Mouse (Mus musculus): ENCODE measurements around the gene Gosr2. TPM values are rescaled to one million over a fixed set of nuclear protein-coding genes. Genes with fewer than 3 reads are reported as not detected.

Gosr2 gene
- polyA plus RNA-seq (2016; fragmentation: Nextera tagmentation; extraction: Ambion mirVana), result 92.5 and 98.1 TPM in 2 replicates

GRCm38 (mm10) chr11:103697565-103698176 lies at the start of gene Gosr2:
Gosr2 (minus strand) TSS chr11:103697898.
- H3K9me3 ChIP-seq, result no peaks in the 10 kb centered on the region
- peak within 1 kb of the TSS; percentile 79 for H3K9ac ChIP-seq
- 0 out of 2 replicates have a peak, but pooled peaks cover 3% of the 10 kb centered on the region for H3K36me3 ChIP-seq
- WGBS, result 1% methylated on average over 57 of the region's 57 CpGs
- peak within 1 kb of the TSS; percentile 96 for H3K27ac ChIP-seq
- peak; percentile 92 for ATAC-seq (ENCODE audit: insufficient number of reproducible peaks, insufficient read depth, low FRiP score, low TSS enrichment)
- H3K4me3 ChIP-seq, result peak within 1 kb of the TSS; percentile 91
- no peaks in the 10 kb centered on the region for H3K4me1 ChIP-seq
- peak within 1 kb of the TSS; percentile 62 for H3K4me2 ChIP-seq (replicated peaks)
- H3K27me3 ChIP-seq, result no peaks in the 10 kb centered on the region

DNA sequence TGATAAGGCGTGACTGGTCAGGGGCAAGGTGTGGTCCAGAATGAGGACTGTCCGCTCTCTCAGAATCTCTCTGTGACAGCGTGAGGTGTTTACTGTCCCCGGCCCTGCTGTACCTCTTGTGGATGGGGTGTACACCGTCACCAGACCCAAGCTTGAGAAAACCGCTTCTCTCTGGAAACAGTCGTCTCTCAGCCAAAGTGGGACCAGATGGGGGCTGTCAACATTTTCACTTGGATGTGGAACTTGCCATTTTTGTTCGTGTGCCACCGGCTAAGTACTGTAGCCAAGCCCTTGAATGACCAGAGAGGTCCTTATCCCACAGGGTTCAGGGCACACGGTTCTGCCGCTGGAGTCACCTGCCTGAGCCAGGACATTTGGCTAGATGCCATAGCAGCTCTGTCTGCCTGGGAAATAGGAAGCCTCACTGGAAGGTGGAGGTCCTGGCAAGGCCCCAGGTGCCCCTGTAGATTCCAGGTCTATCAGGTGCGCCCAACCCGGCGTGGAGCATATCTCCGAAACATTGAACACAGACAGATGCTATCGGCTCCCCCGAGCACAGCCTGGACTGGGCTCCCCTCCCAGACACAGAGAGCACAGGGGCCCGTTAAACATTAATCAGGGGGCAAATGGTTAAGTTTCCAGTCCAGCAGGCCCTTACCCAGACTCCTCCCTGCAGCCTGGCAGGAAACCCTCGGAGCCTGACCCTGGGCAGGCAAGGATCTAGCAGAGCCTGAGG lies 37.5 kb upstream of the Gosr2 start:
- Histone ChIP-seq H3K4me3 (no peak overlapping the region), H3K9ac (no peak overlapping the region), H3K4me2 (replicated peaks) (no peak overlapping the region), H3K36me3 (no peaks in the 10 kb centered on the region), H3K4me1 (no peaks in the 10 kb centered on the region; the same call in 1 of the 2 replicates), H3K9me3 (no peaks in the 10 kb centered on the region), H3K27me3 (peaks cover 6% of the 10 kb centered on the region; the same call in 1 of the 2 replicates), H3K27ac (no peak overlapping the region)
- WGBS, result 70% methylated on average over 19 of the region's 19 CpGs
- no peak for ATAC-seq (ENCODE audit: insufficient number of reproducible peaks, insufficient read depth, low FRiP score, low TSS enrichment)

DNA sequence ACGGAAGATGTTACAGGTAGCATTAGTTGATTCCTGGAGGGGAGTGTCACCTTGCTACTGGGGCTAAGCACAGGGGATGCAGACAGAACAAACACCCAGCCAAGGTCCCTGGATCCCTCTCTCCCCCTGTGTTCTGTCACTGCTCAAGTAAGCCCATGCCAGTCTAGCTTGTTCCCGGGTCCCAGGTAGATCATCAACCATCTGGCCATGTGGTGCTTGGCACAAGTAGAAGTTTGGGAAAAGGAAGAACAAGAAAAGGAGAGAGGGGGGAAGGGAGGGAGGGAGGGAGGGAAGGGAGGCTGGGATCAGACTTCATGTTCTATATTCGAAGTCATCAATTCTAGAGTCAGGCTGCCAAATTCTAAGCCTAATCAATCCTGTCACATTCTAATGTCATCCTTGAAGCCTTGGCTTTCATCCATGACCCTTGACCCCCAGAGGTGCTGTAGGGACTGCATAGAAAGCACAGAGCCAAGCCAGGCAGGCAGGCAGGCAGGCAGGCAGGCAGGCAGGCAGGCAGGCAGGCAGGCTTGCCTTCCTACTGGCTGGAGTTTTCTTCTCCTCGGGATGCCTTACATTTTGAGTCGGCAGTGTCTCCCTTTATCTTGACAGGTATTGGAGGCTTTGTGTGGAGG lies 36.8 kb upstream of the Gosr2 start:
- H3K9me3 ChIP-seq, result no peaks in the 10 kb centered on the region
- H3K9ac ChIP-seq, result no peak overlapping the region

GRCm38 (mm10) chr11:103733961-103734360 lies 36.3 kb upstream of the Gosr2 start:
- no peak overlapping the region for H3K4me3 ChIP-seq
- WGBS, result 87% methylated on average over 2 of the region's 2 CpGs
- ATAC-seq (ENCODE audit: insufficient number of reproducible peaks, insufficient read depth, low FRiP score, low TSS enrichment), result no peak
- peaks cover 9% of the 10 kb centered on the region; the same call in 1 of the 2 replicates for H3K27me3 ChIP-seq
- no peaks in the 10 kb centered on the region for H3K36me3 ChIP-seq
- no peaks in the 10 kb centered on the region for H3K9me3 ChIP-seq
- H3K4me2 ChIP-seq (replicated peaks), result no peak overlapping the region
- no peak overlapping the region for H3K27ac ChIP-seq
- no peak overlapping the region for H3K9ac ChIP-seq
- no peaks in the 10 kb centered on the region; the same call in 1 of the 2 replicates for H3K4me1 ChIP-seq

More for the DNA sequence above, 36.8 kb upstream of the Gosr2 start:
- WGBS, result 66% methylated on average over 5 of the region's 5 CpGs
- Histone ChIP-seq H3K4me3 (no peak overlapping the region), H3K36me3 (no peaks in the 10 kb centered on the region), H3K27me3 (peaks cover 9% of the 10 kb centered on the region; the same call in 1 of the 2 replicates), H3K27ac (no peak overlapping the region), H3K4me2 (replicated peaks) (no peak overlapping the region), H3K4me1 (no peaks in the 10 kb centered on the region; the same call in 1 of the 2 replicates)
- ATAC-seq (ENCODE audit: insufficient number of reproducible peaks, insufficient read depth, low FRiP score, low TSS enrichment), result no peak

DNA sequence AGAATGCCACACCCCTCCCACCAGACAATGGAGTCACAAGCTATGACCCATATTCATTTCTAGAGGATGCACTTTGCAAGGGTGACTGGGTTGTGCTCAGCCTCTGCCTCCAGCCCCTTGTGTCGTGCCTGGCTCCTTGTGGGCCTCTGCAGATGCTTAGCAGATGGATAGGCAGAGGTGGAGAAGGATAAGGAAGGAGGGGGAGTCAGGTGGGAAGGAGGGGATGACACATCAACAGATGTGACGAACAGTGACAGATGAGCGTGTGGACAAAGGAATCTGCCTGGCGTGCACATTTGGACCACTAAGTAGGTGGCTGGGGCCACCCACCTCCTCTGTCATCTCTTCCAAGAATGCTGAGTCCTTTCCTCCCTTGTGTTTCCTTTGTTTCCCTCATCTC lies 35.4 kb upstream of the Gosr2 start:
- no peaks in the 10 kb centered on the region for H3K36me3 ChIP-seq
- H3K27ac ChIP-seq, result no peak overlapping the region
- 0 out of 2 replicates have a peak, but pooled peaks have one; percentile 55 for ATAC-seq (ENCODE audit: insufficient number of reproducible peaks, insufficient read depth, low FRiP score, low TSS enrichment)
- no peaks in the 10 kb centered on the region for H3K9me3 ChIP-seq
- no peaks in the 10 kb centered on the region; the same call in 1 of the 2 replicates for H3K4me1 ChIP-seq
- WGBS, result 66% methylated on average over 4 of the region's 4 CpGs
- H3K4me3 ChIP-seq, result no peak overlapping the region
- H3K4me2 ChIP-seq (replicated peaks), result no peak overlapping the region
- no peak overlapping the region for H3K9ac ChIP-seq
- H3K27me3 ChIP-seq, result peaks cover 9% of the 10 kb centered on the region; the same call in 1 of the 2 replicates

- H3K9me3 ChIP-seq, result no peaks in the 10 kb centered on the region
- 79% methylated on average over 7 of the region's 7 CpGs for WGBS
- no peak overlapping the region for H3K4me3 ChIP-seq
- peaks cover 9% of the 10 kb centered on the region; the same call in 1 of the 2 replicates for H3K27me3 ChIP-seq
- no peaks in the 10 kb centered on the region for H3K36me3 ChIP-seq
- H3K4me1 ChIP-seq, result no peaks in the 10 kb centered on the region; the same call in 1 of the 2 replicates
- no peak for ATAC-seq (ENCODE audit: insufficient number of reproducible peaks, insufficient read depth, low FRiP score, low TSS enrichment)
- H3K27ac ChIP-seq, result no peak overlapping the region
- no peak overlapping the region for H3K9ac ChIP-seq
- H3K4me2 ChIP-seq (replicated peaks), result no peak overlapping the region
Measured at GRCm38 (mm10) chr11:103732306-103732705, 34.6 kb upstream of the Gosr2 start.

DNA sequence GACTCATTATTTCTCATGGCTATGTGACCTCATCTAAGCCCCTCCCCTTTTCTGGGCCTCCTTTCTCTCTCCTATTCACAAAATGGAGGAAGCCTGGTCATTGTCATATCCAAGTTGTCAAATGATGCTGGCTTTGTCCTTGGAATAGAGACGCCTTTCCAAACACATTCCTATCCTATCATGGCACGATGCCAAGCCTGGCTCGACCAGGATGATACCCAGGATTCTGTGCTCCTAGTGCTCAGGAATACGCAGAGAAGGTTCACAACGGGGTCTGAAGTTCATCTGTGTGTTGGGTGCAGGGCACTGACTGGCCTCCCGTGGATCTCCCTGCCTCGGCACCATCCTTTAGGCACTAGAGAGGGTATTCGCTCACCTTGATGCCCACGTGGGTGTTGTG lies 33.9 kb upstream of the Gosr2 start:
- WGBS, result 87% methylated on average over 9 of the region's 9 CpGs
- no peaks in the 10 kb centered on the region; the same call in 1 of the 2 replicates for H3K4me1 ChIP-seq
- ATAC-seq (ENCODE audit: insufficient number of reproducible peaks, insufficient read depth, low FRiP score, low TSS enrichment), result no peak

GRCm38 (mm10) chr11:103729282-103729985 lies 31.7 kb upstream of the Gosr2 start:
- Histone ChIP-seq H3K9me3 (no peaks in the 10 kb centered on the region), H3K27ac (no peak overlapping the region), H3K4me3 (no peak overlapping the region), H3K9ac (no peak overlapping the region), H3K4me2 (replicated peaks) (no peak overlapping the region), H3K27me3 (peaks cover 9% of the 10 kb centered on the region; the same call in 1 of the 2 replicates), H3K36me3 (no peaks in the 10 kb centered on the region), H3K4me1 (no peaks in the 10 kb centered on the region; the same call in 1 of the 2 replicates)
- 63% methylated on average over 9 of the region's 9 CpGs for WGBS
- no peak for ATAC-seq (ENCODE audit: insufficient number of reproducible peaks, insufficient read depth, low FRiP score, low TSS enrichment)

More for the DNA sequence above, 33.9 kb upstream of the Gosr2 start:
- peaks cover 9% of the 10 kb centered on the region; the same call in 1 of the 2 replicates for H3K27me3 ChIP-seq
- H3K9ac ChIP-seq, result no peak overlapping the region
- no peak overlapping the region for H3K4me2 ChIP-seq (replicated peaks)
- H3K9me3 ChIP-seq, result no peaks in the 10 kb centered on the region
- H3K4me3 ChIP-seq, result no peak overlapping the region
- H3K27ac ChIP-seq, result no peak overlapping the region
- no peaks in the 10 kb centered on the region for H3K36me3 ChIP-seq

DNA sequence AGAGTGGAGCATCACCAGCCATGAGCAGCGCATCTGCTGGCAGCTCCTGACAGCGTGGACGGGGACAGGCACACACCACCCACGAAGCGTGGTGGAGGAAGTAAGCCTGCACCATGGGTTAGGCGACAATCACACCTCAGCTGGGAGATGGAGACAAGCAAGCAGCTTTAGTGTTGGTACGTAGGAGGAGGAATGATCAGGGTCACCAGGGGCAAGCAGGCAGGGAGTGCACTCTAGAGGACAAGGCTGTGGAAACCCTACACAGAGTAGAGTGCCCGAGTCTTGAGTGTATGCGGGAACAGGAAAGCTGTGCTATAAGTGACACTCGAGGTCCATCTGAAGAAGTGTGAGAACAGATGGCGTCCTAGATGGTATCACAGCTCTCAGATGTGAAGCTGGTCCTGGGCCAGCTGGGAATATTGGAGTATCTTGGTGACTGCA lies 26.7 kb upstream of the Gosr2 start:
- Histone ChIP-seq H3K4me1 (peaks cover 11% of the 10 kb centered on the region), H3K9me3 (no peaks in the 10 kb centered on the region), H3K4me3 (no peak overlapping the region), H3K4me2 (replicated peaks) (no peak overlapping the region), H3K27me3 (no peaks in the 10 kb centered on the region), H3K27ac (no peak overlapping the region), H3K36me3 (no peaks in the 10 kb centered on the region), H3K9ac (no peak overlapping the region)
- WGBS, result 79% methylated on average over 11 of the region's 11 CpGs
- ATAC-seq (ENCODE audit: insufficient number of reproducible peaks, insufficient read depth, low FRiP score, low TSS enrichment), result no peak

DNA sequence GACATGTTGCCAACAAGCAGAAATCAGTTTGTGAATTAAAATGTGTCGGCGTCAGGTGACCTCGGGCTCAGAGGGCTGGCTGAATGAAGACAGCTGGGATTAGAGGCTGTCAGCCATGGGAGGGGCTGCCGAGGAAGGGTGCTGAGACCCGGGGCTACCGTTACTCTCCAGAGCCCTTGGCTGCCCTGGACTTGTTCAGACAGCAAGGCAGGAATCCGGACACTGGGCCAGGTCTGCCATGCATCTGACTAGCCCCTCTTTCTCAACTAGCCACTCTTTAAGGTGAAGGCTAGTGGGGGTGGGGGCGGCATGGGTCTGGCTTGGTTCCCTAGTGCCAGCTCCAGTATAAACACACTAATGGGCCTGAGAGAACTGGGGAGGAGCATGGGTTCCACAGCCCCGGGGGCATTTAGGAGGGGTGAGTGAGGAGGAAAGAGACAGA lies 24.4 kb upstream of the Gosr2 start:
- no peak overlapping the region for H3K9ac ChIP-seq
- 11% methylated on average over 9 of the region's 9 CpGs for WGBS
- peaks cover 12% of the 10 kb centered on the region for H3K4me1 ChIP-seq
- no peaks in the 10 kb centered on the region for H3K9me3 ChIP-seq
- peak overlapping the region; percentile 46 for H3K4me2 ChIP-seq (replicated peaks)
- no peaks in the 10 kb centered on the region for H3K27me3 ChIP-seq
- H3K36me3 ChIP-seq, result no peaks in the 10 kb centered on the region
- no peak overlapping the region for H3K27ac ChIP-seq
- H3K4me3 ChIP-seq, result 0 out of 2 replicates have a peak overlapping the region, but pooled peaks have one; percentile 1
- ATAC-seq (ENCODE audit: insufficient number of reproducible peaks, insufficient read depth, low FRiP score, low TSS enrichment), result 0 out of 2 replicates have a peak, but pooled peaks have one; percentile 68
